Mouse (Mus musculus): ENCODE results near the gene Cherp. TPM values are rescaled to one million over a fixed set of nuclear protein-coding genes. Genes with fewer than 3 reads are reported as not detected.
A peak's percentile ranks its signal among the peaks of the same experiment; 100 is the strongest.

Gene Cherp
- polyA plus RNA-seq, 2 experiments from 2014 or later = 42.3 to 112 TPM

- no peak for ATAC-seq
Observed at GRCm38 (mm10) chr8:72470684-72471083, 4.3 kb downstream of the Cherp start.

GRCm38 (mm10) chr8:72469984-72470383 lies 5.0 kb downstream of the Cherp start:
- ATAC-seq = no peak

GRCm38 (mm10) chr8:72469243-72469642 lies 5.8 kb downstream of the Cherp start:
- ATAC-seq = no peak

GRCm38 (mm10) chr8:72464211-72464610 lies 10.8 kb downstream of the Cherp start:
- ATAC-seq = no peak

- no peak for ATAC-seq
Observed at GRCm38 (mm10) chr8:72459881-72460533, 15.0 kb downstream of the Cherp start.

- ATAC-seq = no peak
Observed at GRCm38 (mm10) chr8:72458457-72458856, 16.6 kb downstream of the Cherp start.

- no peak for ATAC-seq
Observed at GRCm38 (mm10) chr8:72457806-72458205, 17.2 kb downstream of the Cherp start.

GRCm38 (mm10) chr8:72455317-72455716 lies 19.7 kb downstream of the Cherp start:
- no peak for ATAC-seq

- no peak for ATAC-seq
Observed at GRCm38 (mm10) chr8:72453904-72454303, 21.1 kb downstream of the Cherp start.

- ATAC-seq = no peak
Observed at GRCm38 (mm10) chr8:72451516-72451915, 23.5 kb downstream of the Cherp start.

GRCm38 (mm10) chr8:72445071-72445470 lies 30.0 kb downstream of the Cherp start:
- ATAC-seq = no peak

- ATAC-seq = peak; percentile 18
Observed at GRCm38 (mm10) chr8:72443994-72444350, 31.1 kb downstream of the Cherp start.

- peak; percentile 100 for ATAC-seq
Observed at GRCm38 (mm10) chr8:72443338-72443993, 31.6 kb downstream of the Cherp start, which contains the start of the genes Calr3 and 1700030K09Rik. Gene Calr3, minus strand, starts transcription at chr8:72443870. Gene 1700030K09Rik, plus strand, starts transcription at chr8:72443880.

GRCm38 (mm10) chr8:72438248-72439015 lies 36.6 kb downstream of the Cherp start:
- no peak for ATAC-seq

GRCm38 (mm10) chr8:72434952-72435351 lies 40.1 kb downstream of the Cherp start:
- ATAC-seq = no peak

- ATAC-seq = no peak
Observed at GRCm38 (mm10) chr8:72429676-72430075, 45.4 kb downstream of the Cherp start.

- no peak for ATAC-seq
Observed at GRCm38 (mm10) chr8:72422926-72423325, 52.1 kb downstream of the Cherp start.

GRCm38 (mm10) chr8:72421362-72422335 lies 53.4 kb downstream of the Cherp start, which contains the start of gene Eps15l1:
Gene Eps15l1, minus strand, starts transcription at chr8:72421460.
- ATAC-seq = peak; percentile 99

GRCm38 (mm10) chr8:72420571-72421361 lies 54.3 kb downstream of the Cherp start:
- ATAC-seq = no peak

GRCm38 (mm10) chr8:72418073-72418472 lies 57.0 kb downstream of the Cherp start:
- ATAC-seq = no peak

GRCm38 (mm10) chr8:72415252-72415651 lies 59.8 kb downstream of the Cherp start:
- ATAC-seq = no peak
